Mouse (Mus musculus) hindbrain, embryonic 12.5 days (tissue): ENCODE data around the gene Supt6. TPM values are rescaled to one million over a fixed set of nuclear protein-coding genes. Genes with fewer than 3 reads are reported as not detected.

Source experiments
- ATAC-seq: fragments of 200-750 bp; cut with Nextera tagmentation; 2 replicates; pipeline ENCODE4 v1.8.0; 2017; ENCODE audit warnings: moderate TSS enrichment; ENCODE audit not compliant: low FRiP score
- H3K27ac ChIP-seq: fragments of 300-500 bp; sonication (generic); 2 replicates; pipeline ENCODE4 v1.5.1; 2016; ENCODE audit warnings: mild to moderate bottlenecking
- H3K27me3 ChIP-seq: fragments of 300-500 bp; sonication (generic); 2 replicates; pipeline ENCODE4 v1.6.1; 2016; ENCODE audit warnings: mild to moderate bottlenecking
- H3K36me3 ChIP-seq: fragments of 300-500 bp; sonication (generic); 2 replicates; pipeline ENCODE4 v1.6.1; 2016; ENCODE audit warnings: mild to moderate bottlenecking
- H3K4me1 ChIP-seq: fragments of 300-500 bp; sonication (generic); 2 replicates; pipeline ENCODE4 v1.6.1; 2016
- H3K4me2 ChIP-seq: fragments of 300-500 bp; sonication (generic); replicated peaks from 2 replicates; pipeline ENCODE4 v1.6.1; 2016; ENCODE audit warnings: mild to moderate bottlenecking
- H3K4me3 ChIP-seq: fragments of 300-500 bp; sonication (generic); 2 replicates; pipeline ENCODE4 v1.5.1; 2016; ENCODE audit warnings: mild to moderate bottlenecking
- H3K9ac ChIP-seq: fragments of 300-500 bp; sonication (generic); 2 replicates; pipeline ENCODE4 v1.6.1; 2016; ENCODE audit warnings: mild to moderate bottlenecking, moderate library complexity
- H3K9me3 ChIP-seq: fragments of 300-500 bp; sonication (generic); replicated peaks from 2 replicates; pipeline ENCODE4 v1.6.1; 2016; ENCODE audit warnings: mild to moderate bottlenecking
- WGBS: fragments of 180-500 bp; shearing (Covaris S2); methylation state at CpG from one replicate; pipeline ENCODE4 v1.1.7; 2016; 5-methylcytosine and 5-hydroxymethylcytosine counted together
- microRNA-seq: library from miRNA; unstranded; fragments of <30 nt; microRNA quantifications from one replicate; pipeline ENCODE4, GENCODE M21; 2017
- polyA plus RNA-seq: library from polyadenylated mRNA; unstranded; fragments of >200 nt; fragmentation: Nextera tagmentation; extraction: Ambion mirVana; gene quantifications from 2 replicates; pipeline ENCODE4 v1.2.1, GENCODE M21; 2016

The Supt6 gene
- polyA plus RNA-seq, 1 experiment from 2014 or later: 39.9 TPM

GRCm38 (mm10) chr11:78159557-78159956 lies 86.2 kb downstream of the Supt6 start:
- H3K9ac ChIP-seq: no peak overlapping the region
- peak overlapping the region; percentile 4; the same call in 1 of the 2 replicates for H3K27ac ChIP-seq
- 79% methylated on average over 7 of the region's 7 CpGs for WGBS

DNA sequence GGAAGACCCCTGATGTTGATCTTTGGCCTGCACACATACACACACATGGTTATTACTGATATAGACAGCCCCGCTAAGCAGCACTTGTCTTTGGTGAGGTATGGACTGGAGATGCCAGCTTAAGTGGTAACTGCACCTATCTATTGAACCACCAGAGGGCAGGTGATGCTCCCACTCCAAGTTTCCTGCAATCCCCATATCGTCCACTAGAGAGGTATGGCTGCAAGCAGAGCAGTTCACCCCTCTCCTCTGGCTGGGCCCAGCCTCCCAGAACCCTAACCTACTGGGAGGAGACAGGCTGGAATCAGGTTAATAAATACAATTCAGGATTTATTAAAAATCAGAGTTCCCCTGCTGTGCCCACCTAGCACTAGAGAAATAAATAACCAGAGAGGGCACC lies 86.7 kb downstream of the Supt6 start:
- no peak overlapping the region for H3K27ac ChIP-seq
- peak; percentile 23; the same call in 1 of the 2 replicates for ATAC-seq
- H3K36me3 ChIP-seq: peaks cover 82% of the 10 kb centered on the region

More at GRCm38 (mm10) chr11:78159557-78159956, 86.2 kb downstream of the Supt6 start:
- no peaks in the 10 kb centered on the region for H3K27me3 ChIP-seq
- peaks cover 30% of the 10 kb centered on the region for H3K4me1 ChIP-seq
- peaks cover 78% of the 10 kb centered on the region for H3K36me3 ChIP-seq
- H3K9me3 ChIP-seq: no peaks in the 10 kb centered on the region
- ATAC-seq: no peak
- no peak overlapping the region for H3K4me3 ChIP-seq
- H3K4me2 ChIP-seq: no peak overlapping the region

More for the DNA sequence above, 86.7 kb downstream of the Supt6 start:
- Histone ChIP-seq H3K9me3 (no peaks in the 10 kb centered on the region), H3K4me1 (peaks cover 33% of the 10 kb centered on the region), H3K27me3 (no peaks in the 10 kb centered on the region), H3K4me3 (no peak overlapping the region), H3K4me2 (no peak overlapping the region), H3K9ac (no peak overlapping the region)
- 35% methylated on average over 2 of the region's 2 CpGs for WGBS

Small RNAs within 50 kb of the gene (microRNA-seq; reads per million reads assigned to microRNA genes)
- gene Mir7653: 0.81 reads per million

Other genes starting within 250 kb of the Supt6 start
- gene Dhrs13, start 213.7 kb downstream of the Supt6 start, polyA plus RNA-seq: 24.2 and 24.8 TPM in 2 replicates
- gene Flot2, start 208.1 kb downstream of the Supt6 start, polyA plus RNA-seq: 65.2 and 73.2 TPM in 2 replicates
- 31.5 and 31.8 TPM in 2 replicates for gene Eral1, start 165.6 kb downstream of the Supt6 start, polyA plus RNA-seq
- 24.3 and 28.0 TPM in 2 replicates for gene Fam222b, start 151.3 kb downstream of the Supt6 start, polyA plus RNA-seq
- gene Traf4, start 80.4 kb downstream of the Supt6 start, polyA plus RNA-seq: 149 and 152 TPM in 2 replicates
- gene Nek8, start 69.3 kb downstream of the Supt6 start, polyA plus RNA-seq: 10.7 and 12.9 TPM in 2 replicates
- 9.4 and 10.2 TPM in 2 replicates for gene Tlcd1, start 69.3 kb downstream of the Supt6 start, polyA plus RNA-seq
- gene Rpl23a, start 62.4 kb downstream of the Supt6 start, polyA plus RNA-seq: 894 and 983 TPM in 2 replicates
- gene Rab34, start 57.6 kb downstream of the Supt6 start, polyA plus RNA-seq: 75.2 and 81.0 TPM in 2 replicates
- gene Proca1, start 52.6 kb downstream of the Supt6 start, polyA plus RNA-seq: 2.8 and 3.0 TPM in 2 replicates
- gene Sdf2, start 241 bp downstream of the Supt6 start, polyA plus RNA-seq: 55.2 and 58.0 TPM in 2 replicates
- gene 2610507B11Rik, start 15.8 kb upstream of the Supt6 start, polyA plus RNA-seq: 80.4 and 80.7 TPM in 2 replicates
- gene BC030499, start 44.9 kb upstream of the Supt6 start, polyA plus RNA-seq: 0.34 and 0.51 TPM in 2 replicates
- 29.4 and 35.9 TPM in 2 replicates for gene Spag5, start 55.5 kb upstream of the Supt6 start, polyA plus RNA-seq
- gene Aldoc, start 77.0 kb upstream of the Supt6 start, polyA plus RNA-seq: 16.8 and 20.1 TPM in 2 replicates
- gene Pigs, start 82.4 kb upstream of the Supt6 start, polyA plus RNA-seq: 76.9 and 77.1 TPM in 2 replicates
- gene Unc119, start 97.5 kb upstream of the Supt6 start, polyA plus RNA-seq: 86.0 and 92.7 TPM in 2 replicates
- gene Foxn1, start 140.6 kb upstream of the Supt6 start, polyA plus RNA-seq: not detected in 2 replicates
- not detected in 2 replicates for gene Slc13a2, start 176.2 kb upstream of the Supt6 start, polyA plus RNA-seq
- 17.5 and 17.9 TPM in 2 replicates for gene Slc46a1, start 219.7 kb upstream of the Supt6 start, polyA plus RNA-seq